Mouse (Mus musculus): ENCODE measurements around the gene Obscn.

- TF ChIP-seq POLR2A (IDR thresholded peaks at IDR 0.05; ENCODE audit: borderline replicate concordance, insufficient read depth, low read length) (peak; percentile 65; the same call in 1 of the 2 replicates), CTCF (IDR thresholded peaks at IDR 0.05; ENCODE audit: borderline replicate concordance, insufficient read depth, low read depth, low read length) (peak; percentile 38; the same call in 1 of the 2 replicates)
Measured at GRCm38 (mm10) chr11:58959921-58960465, 176.2 kb downstream of the Obscn start.
